ENCODE assay signal across 26 mouse cellular contexts in the genomic region with DNA sequence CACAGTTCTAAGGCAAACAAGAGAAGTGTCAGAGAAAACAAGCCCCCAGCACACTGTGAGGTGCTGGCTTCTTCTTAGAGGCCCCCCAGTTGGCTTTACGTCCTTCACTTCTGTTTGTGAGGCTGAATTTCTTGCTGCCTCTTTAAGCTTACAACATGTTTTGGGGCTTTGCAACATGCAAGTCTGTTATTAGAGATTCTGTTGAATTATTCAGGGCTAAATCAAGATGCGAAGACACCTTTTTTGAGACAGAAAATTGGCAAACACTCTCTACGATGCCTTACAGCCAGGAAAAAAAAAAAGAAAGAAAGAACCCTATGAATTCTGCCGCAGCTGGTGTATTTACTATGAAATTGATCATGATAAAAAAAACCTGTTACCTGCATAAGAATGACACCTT.
A peak's percentile ranks its signal among the peaks of the same experiment; 100 is the strongest.
DNase-seq lines count a peak whose midpoint lies in the region; ATAC-seq lines count a peak whose summit lies in the region.
"Had no signal": no experiment of that assay in that cellular context is flagged by ENCODE, and none has a peak within 500 bp of the region (broad histone marks: within the 10 kb centered on the region; RNA-seq: fewer than 3 reads in every experiment).

No protein-coding gene starts in this region.

- ATAC-seq in forebrain, embryonic 15.5 days (replicated peaks): no peak
- no peak for ATAC-seq in forebrain, embryonic 12.5 days (ENCODE audit: low FRiP score)
- no peak for ATAC-seq in intestine, embryonic 14.5 days (replicated peaks; ENCODE audit: low FRiP score, low TSS enrichment, low read depth)
- ATAC-seq in intestine, embryonic 15.5 days: no peak
- no peak for ATAC-seq in midbrain, embryonic 14.5 days (ENCODE audit: low FRiP score, low TSS enrichment)
- ATAC-seq in midbrain, embryonic 16.5 days: no peak
- ATAC-seq: hindbrain, embryonic 16.5 days; intestine, postnatal 0 days; Patski had no signal

- no peak overlapping the region for H3K9ac ChIP-seq in forebrain, embryonic 15.5 days (replicated peaks)
- no peak overlapping the region for H3K9ac ChIP-seq in forebrain, embryonic 12.5 days
- H3K9ac ChIP-seq in intestine, embryonic 14.5 days (ENCODE audit: low read length): no peak overlapping the region
- H3K9ac ChIP-seq in intestine, embryonic 15.5 days: no peak overlapping the region
- H3K9ac ChIP-seq in midbrain, embryonic 14.5 days (replicated peaks; ENCODE audit: low read length): no peak overlapping the region
- no peak overlapping the region for H3K9ac ChIP-seq in midbrain, embryonic 16.5 days (ENCODE audit: low read depth, low read length)
- H3K9ac ChIP-seq: heart, embryonic 12.5 days; heart, embryonic 15.5 days; hindbrain, embryonic 13.5 days had no signal

- peaks cover 11% of the 10 kb centered on the region for H3K4me1 ChIP-seq in forebrain, embryonic 15.5 days
- peaks cover 17% of the 10 kb centered on the region for H3K4me1 ChIP-seq in forebrain, embryonic 12.5 days
- H3K4me1 ChIP-seq in intestine, embryonic 14.5 days (replicated peaks; ENCODE audit: control insufficient read depth, insufficient read depth, low read length): no peaks in the 10 kb centered on the region
- no peaks in the 10 kb centered on the region for H3K4me1 ChIP-seq in intestine, embryonic 15.5 days (replicated peaks)
- H3K4me1 ChIP-seq in midbrain, embryonic 14.5 days (ENCODE audit: control insufficient read depth, insufficient read depth, low read length): peaks cover 13% of the 10 kb centered on the region
- H3K4me1 ChIP-seq in midbrain, embryonic 16.5 days (ENCODE audit: control insufficient read depth, insufficient read depth, low read length): peaks cover 9% of the 10 kb centered on the region
- H3K4me1 ChIP-seq: heart, embryonic 12.5 days; heart, embryonic 15.5 days had no signal

- no peaks in the 10 kb centered on the region for H3K36me3 ChIP-seq in forebrain, embryonic 15.5 days
- H3K36me3 ChIP-seq in forebrain, embryonic 12.5 days (replicated peaks): no peaks in the 10 kb centered on the region
- no peaks in the 10 kb centered on the region for H3K36me3 ChIP-seq in intestine, embryonic 14.5 days (ENCODE audit: control insufficient read depth, insufficient read depth, low read length)
- H3K36me3 ChIP-seq in intestine, embryonic 15.5 days: no peaks in the 10 kb centered on the region
- no peaks in the 10 kb centered on the region for H3K36me3 ChIP-seq in midbrain, embryonic 14.5 days (ENCODE audit: control insufficient read depth, insufficient read depth, low read length)
- H3K36me3 ChIP-seq in midbrain, embryonic 16.5 days (ENCODE audit: control insufficient read depth, insufficient read depth, low read length): no peaks in the 10 kb centered on the region
- H3K36me3 ChIP-seq: G1E; heart, embryonic 12.5 days; heart, embryonic 15.5 days; hindbrain, embryonic 10.5 days; hindbrain, embryonic 13.5 days had no signal

- H3K4me2 ChIP-seq in forebrain, embryonic 15.5 days (replicated peaks): no peak overlapping the region
- H3K4me2 ChIP-seq in forebrain, embryonic 12.5 days: no peak overlapping the region
- no peak overlapping the region for H3K4me2 ChIP-seq in intestine, embryonic 14.5 days (ENCODE audit: low read length)
- H3K4me2 ChIP-seq in intestine, embryonic 15.5 days (replicated peaks): no peak overlapping the region
- H3K4me2 ChIP-seq in midbrain, embryonic 14.5 days (ENCODE audit: low read length): no peak overlapping the region
- no peak overlapping the region for H3K4me2 ChIP-seq in midbrain, embryonic 16.5 days (ENCODE audit: low read length)
- H3K4me2 ChIP-seq: heart, embryonic 12.5 days; heart, embryonic 15.5 days; hindbrain, embryonic 13.5 days had no signal

- 0 out of 2 replicates have a peak, but pooled peaks cover 4% of the 10 kb centered on the region for H3K27me3 ChIP-seq in forebrain, embryonic 15.5 days
- peaks cover 12% of the 10 kb centered on the region; the same call in 1 of the 2 replicates for H3K27me3 ChIP-seq in forebrain, embryonic 12.5 days
- no peaks in the 10 kb centered on the region for H3K27me3 ChIP-seq in intestine, embryonic 14.5 days (replicated peaks; ENCODE audit: control insufficient read depth, insufficient read depth, low read length)
- no peaks in the 10 kb centered on the region for H3K27me3 ChIP-seq in intestine, embryonic 15.5 days (replicated peaks)
- 0 out of 2 replicates have a peak, but pooled peaks cover 5% of the 10 kb centered on the region for H3K27me3 ChIP-seq in midbrain, embryonic 14.5 days (ENCODE audit: control insufficient read depth, insufficient read depth, low read length)
- 0 out of 2 replicates have a peak, but pooled peaks cover 5% of the 10 kb centered on the region for H3K27me3 ChIP-seq in midbrain, embryonic 16.5 days (ENCODE audit: control insufficient read depth, insufficient read depth, low read depth, low read length)
- H3K27me3 ChIP-seq: CH12.LX; heart, embryonic 12.5 days; heart, embryonic 15.5 days had no signal

- DNase-seq in intestine, embryonic 14.5 days (ENCODE audit: low spot score): peak; percentile 0
- DNase-seq in midbrain, embryonic 14.5 days: peak; percentile 29
- no peak for DNase-seq in cerebellum, adult 9-10 months
- DNase-seq: adrenal gland, postnatal 10 days; adrenal gland, postnatal 36 days; B cell, adult 2 months; cerebellum, adult 11-12 months; cerebellum, adult 8-10 months; cerebellum, postnatal 14 days; gastrocnemius, postnatal 25 days; heart, adult 18-20 months; heart, postnatal 10 days; heart, postnatal 36 days had no signal

- H3K27ac ChIP-seq in forebrain, embryonic 15.5 days (replicated peaks): 0 out of 2 replicates have a peak overlapping the region, but pooled peaks have one; percentile 12
- H3K27ac ChIP-seq in forebrain, embryonic 12.5 days: no peak overlapping the region
- H3K27ac ChIP-seq in intestine, embryonic 14.5 days (ENCODE audit: low read depth): no peak overlapping the region
- no peak overlapping the region for H3K27ac ChIP-seq in intestine, embryonic 15.5 days
- H3K27ac ChIP-seq in midbrain, embryonic 14.5 days (replicated peaks; ENCODE audit: low read depth, low read length): peak overlapping the region; percentile 27; the same call in 1 of the 2 replicates
- H3K27ac ChIP-seq in midbrain, embryonic 16.5 days (ENCODE audit: low read length): no peak overlapping the region
- H3K27ac ChIP-seq: heart, embryonic 15.5 days; hindbrain, embryonic 10.5 days; hindbrain, embryonic 13.5 days had no signal

- 16% methylated on average over 4 of the region's 4 CpGs for WGBS in forebrain, embryonic 15.5 days
- 31% methylated on average over 4 of the region's 4 CpGs for WGBS in forebrain, embryonic 12.5 days
- 81% methylated on average over 4 of the region's 4 CpGs for WGBS in intestine, embryonic 14.5 days
- 79% methylated on average over 4 of the region's 4 CpGs for WGBS in intestine, embryonic 15.5 days
- 9% methylated on average over 4 of the region's 4 CpGs for WGBS in midbrain, embryonic 14.5 days
- WGBS in midbrain, embryonic 16.5 days: 19% methylated on average over 4 of the region's 4 CpGs

- H3K9me3 ChIP-seq in forebrain, embryonic 15.5 days: no peaks in the 10 kb centered on the region
- H3K9me3 ChIP-seq in forebrain, embryonic 12.5 days: no peaks in the 10 kb centered on the region
- H3K9me3 ChIP-seq in intestine, embryonic 14.5 days (ENCODE audit: control insufficient read depth, low read length): no peaks in the 10 kb centered on the region
- no peaks in the 10 kb centered on the region for H3K9me3 ChIP-seq in intestine, embryonic 15.5 days
- H3K9me3 ChIP-seq in midbrain, embryonic 14.5 days (ENCODE audit: control insufficient read depth, low read length): no peaks in the 10 kb centered on the region
- no peaks in the 10 kb centered on the region for H3K9me3 ChIP-seq in midbrain, embryonic 16.5 days (replicated peaks; ENCODE audit: control insufficient read depth, low read length, poor library complexity, severe bottlenecking)
- H3K9me3 ChIP-seq: heart, embryonic 12.5 days; heart, embryonic 15.5 days; hindbrain, embryonic 10.5 days; hindbrain, embryonic 13.5 days had no signal

- H3K4me3 ChIP-seq in forebrain, embryonic 15.5 days: no peak overlapping the region
- H3K4me3 ChIP-seq in forebrain, embryonic 12.5 days (replicated peaks): no peak overlapping the region
- no peak overlapping the region for H3K4me3 ChIP-seq in intestine, embryonic 14.5 days (ENCODE audit: low read depth, low read length)
- H3K4me3 ChIP-seq in intestine, embryonic 15.5 days (replicated peaks): no peak overlapping the region
- no peak overlapping the region for H3K4me3 ChIP-seq in midbrain, embryonic 14.5 days (replicated peaks; ENCODE audit: low read depth, low read length)
- H3K4me3 ChIP-seq in midbrain, embryonic 16.5 days (ENCODE audit: low read depth, low read length): no peak overlapping the region
- H3K4me3 ChIP-seq: heart, embryonic 12.5 days; heart, embryonic 15.5 days; hindbrain, embryonic 10.5 days; hindbrain, embryonic 13.5 days had no signal

Comparison
In these comparisons a context has a peak if more than half of its experiments do, and no peak if none do; other contexts are left out.
1. H3K27ac ChIP-seq: peak in forebrain, embryonic 15.5 days (single experiment) and midbrain, embryonic 14.5 days (single experiment); none in forebrain, embryonic 12.5 days (single experiment), intestine, embryonic 14.5 days (single experiment), intestine, embryonic 15.5 days (single experiment) and midbrain, embryonic 16.5 days (single experiment).